Mouse (Mus musculus): ENCODE results near the gene Wasf1.

The Wasf1 gene

GRCm38 (mm10) chr10:40889146-40889545 is 5.9 kb downstream of the Wasf1 start:
- no peak for DNase-seq (ENCODE audit: low read depth, low spot score)

GRCm38 (mm10) chr10:40895765-40896164 is 12.5 kb downstream of the Wasf1 start:
- DNase-seq (ENCODE audit: low read depth, low spot score) = no peak

- no peak for DNase-seq (ENCODE audit: low read depth, low spot score)
Observed at GRCm38 (mm10) chr10:40896656-40897055, 13.4 kb downstream of the Wasf1 start.

GRCm38 (mm10) chr10:40901786-40902185 is 18.5 kb downstream of the Wasf1 start:
- DNase-seq (ENCODE audit: low read depth, low spot score) = no peak

GRCm38 (mm10) chr10:40906131-40906530 is 22.9 kb downstream of the Wasf1 start:
- no peak for DNase-seq (ENCODE audit: low read depth, low spot score)

GRCm38 (mm10) chr10:40906802-40907201 is 23.5 kb downstream of the Wasf1 start:
- no peak for DNase-seq (ENCODE audit: low read depth, low spot score)

- no peak for DNase-seq (ENCODE audit: low read depth, low spot score)
Observed at GRCm38 (mm10) chr10:40908580-40908979, 25.3 kb downstream of the Wasf1 start.

GRCm38 (mm10) chr10:40910811-40911210 is 27.5 kb downstream of the Wasf1 start:
- no peak for DNase-seq (ENCODE audit: low read depth, low spot score)

- DNase-seq (ENCODE audit: low read depth, low spot score) = no peak
Observed at GRCm38 (mm10) chr10:40915240-40915639, 32.0 kb downstream of the Wasf1 start.

GRCm38 (mm10) chr10:40918669-40919440 is 35.6 kb downstream of the Wasf1 start:
- no peak for DNase-seq (ENCODE audit: low read depth, low spot score)

- no peak for DNase-seq (ENCODE audit: low read depth, low spot score)
Observed at GRCm38 (mm10) chr10:40919464-40919863, 36.2 kb downstream of the Wasf1 start.

- no peak for DNase-seq (ENCODE audit: low read depth, low spot score)
Observed at GRCm38 (mm10) chr10:40932995-40933394, 49.7 kb downstream of the Wasf1 start.

- no peak for DNase-seq (ENCODE audit: low read depth, low spot score)
Observed at GRCm38 (mm10) chr10:40936160-40936726, 53.0 kb downstream of the Wasf1 start.

GRCm38 (mm10) chr10:40937569-40937968 is 54.3 kb downstream of the Wasf1 start:
- no peak for DNase-seq (ENCODE audit: low read depth, low spot score)

- DNase-seq (ENCODE audit: low read depth, low spot score) = no peak
Observed at GRCm38 (mm10) chr10:40942688-40943087, 59.4 kb downstream of the Wasf1 start.

- no peak for DNase-seq (ENCODE audit: low read depth, low spot score)
Observed at GRCm38 (mm10) chr10:40950176-40950575, 66.9 kb downstream of the Wasf1 start.

- DNase-seq (ENCODE audit: low read depth, low spot score) = no peak
Observed at GRCm38 (mm10) chr10:40956206-40956605, 72.9 kb downstream of the Wasf1 start.

GRCm38 (mm10) chr10:40961365-40961764 is 78.1 kb downstream of the Wasf1 start:
- no peak for DNase-seq (ENCODE audit: low read depth, low spot score)

GRCm38 (mm10) chr10:40962008-40962407 is 78.7 kb downstream of the Wasf1 start:
- no peak for DNase-seq (ENCODE audit: low read depth, low spot score)

- no peak for DNase-seq (ENCODE audit: low read depth, low spot score)
Observed at GRCm38 (mm10) chr10:40964546-40964945, 81.3 kb downstream of the Wasf1 start.

GRCm38 (mm10) chr10:40968551-40968950 is 85.3 kb downstream of the Wasf1 start:
- DNase-seq (ENCODE audit: low read depth, low spot score) = no peak

GRCm38 (mm10) chr10:40969372-40970033 is 86.2 kb downstream of the Wasf1 start:
- DNase-seq (ENCODE audit: low read depth, low spot score) = no peak

Measured in WW6 (cell line).